In genomic region chr16:16984423-16984941, GRCm38 (mm10) we compare ENCODE assay signal across 8 mouse cellular contexts. TPM values are rescaled to one million over a fixed set of nuclear protein-coding genes. Genes with fewer than 3 reads are reported as not detected.
DNase-seq lines count a peak whose midpoint lies in the region; ATAC-seq and TF ChIP-seq lines count a peak whose summit lies in the region.

No protein-coding gene starts in this region.

- no peaks in the 10 kb centered on the region for H3K27me3 ChIP-seq in intestine, embryonic 14.5 days (replicated peaks; ENCODE audit: control insufficient read depth, insufficient read depth, low read length)
- H3K27me3 ChIP-seq in neural tube, embryonic 12.5 days (replicated peaks) = no peaks in the 10 kb centered on the region

- no peak for TF ChIP-seq POLR2A in cortical plate, adult 2 months (IDR thresholded peaks at IDR 0.05; ENCODE audit: extremely low read depth, insufficient read depth, low read length)

- peaks cover 18% of the 10 kb centered on the region; the same call in 1 of the 2 replicates for H3K36me3 ChIP-seq in intestine, embryonic 14.5 days (ENCODE audit: control insufficient read depth, insufficient read depth, low read length)
- peaks cover 17% of the 10 kb centered on the region for H3K36me3 ChIP-seq in neural tube, embryonic 12.5 days

- TF ChIP-seq CTCF in layer of hippocampus, adult 2 months (conservative IDR thresholded peaks at IDR 0.05) = no peak
- TF ChIP-seq CTCF in cortical plate, adult 2 months (IDR thresholded peaks at IDR 0.05; ENCODE audit: extremely low read depth, insufficient read depth, low read length) = no peak

- ATAC-seq in intestine, embryonic 14.5 days (replicated peaks; ENCODE audit: low FRiP score, low TSS enrichment, low read depth) = no peak
- ATAC-seq in neural tube, embryonic 12.5 days (ENCODE audit: low FRiP score, low read depth) = no peak

- H3K9ac ChIP-seq in intestine, embryonic 14.5 days (ENCODE audit: low read length) = peak overlapping the region; percentile 92
- peak overlapping the region; percentile 95; the same call in 1 of the 2 replicates for H3K9ac ChIP-seq in neural tube, embryonic 12.5 days

- peaks cover 6% of the 10 kb centered on the region; the same call in 1 of the 2 replicates for H3K4me1 ChIP-seq in cortical plate, adult 2 months (ENCODE audit: control insufficient read depth, insufficient read depth, low read length)
- H3K4me1 ChIP-seq in intestine, embryonic 14.5 days (replicated peaks; ENCODE audit: control insufficient read depth, insufficient read depth, low read length) = peaks cover 14% of the 10 kb centered on the region
- peaks cover 16% of the 10 kb centered on the region for H3K4me1 ChIP-seq in neural tube, embryonic 12.5 days

- WGBS in intestine, embryonic 14.5 days = 13% methylated on average over 9 of the region's 9 CpGs
- WGBS in neural tube, embryonic 12.5 days = 35% methylated on average over 9 of the region's 9 CpGs

- H3K4me3 ChIP-seq in layer of hippocampus, adult 2 months = peak overlapping the region; percentile 88
- peak overlapping the region; percentile 60; the same call in 1 of the 2 replicates for H3K4me3 ChIP-seq in cortical plate, adult 2 months (ENCODE audit: insufficient read depth, low read length)
- H3K4me3 ChIP-seq in intestine, embryonic 14.5 days (ENCODE audit: low read depth, low read length) = peak overlapping the region; percentile 88
- H3K4me3 ChIP-seq in neural tube, embryonic 12.5 days = peak overlapping the region; percentile 97

- H3K9me3 ChIP-seq in intestine, embryonic 14.5 days (ENCODE audit: control insufficient read depth, low read length) = no peaks in the 10 kb centered on the region
- H3K9me3 ChIP-seq in neural tube, embryonic 12.5 days = no peaks in the 10 kb centered on the region

- peak overlapping the region; percentile 97 for H3K27ac ChIP-seq in layer of hippocampus, adult 2 months
- H3K27ac ChIP-seq in cortical plate, adult 2 months (ENCODE audit: insufficient read depth, low read length) = no peak overlapping the region
- H3K27ac ChIP-seq in intestine, embryonic 14.5 days (ENCODE audit: low read depth) = no peak overlapping the region
- H3K27ac ChIP-seq in neural tube, embryonic 12.5 days = no peak overlapping the region

- DNase-seq in layer of hippocampus, adult 2 months (ENCODE audit: low spot score in 2 of 2) = no peak
- no peak for DNase-seq in layer of hippocampus, adult 9-11 months
- DNase-seq in intestine, embryonic 14.5 days (ENCODE audit: low spot score) = no peak
- DNase-seq in urinary bladder, postnatal 14 days (ENCODE audit: low spot score) = no peak
- no peak for DNase-seq in gastrocnemius, postnatal 10 days
- no peak for DNase-seq in right cerebral cortex, postnatal 36 days (ENCODE audit: low spot score in 2 of 2)

- H3K4me2 ChIP-seq in intestine, embryonic 14.5 days (ENCODE audit: low read length) = peak overlapping the region; percentile 80
- H3K4me2 ChIP-seq in neural tube, embryonic 12.5 days (replicated peaks) = peak overlapping the region; percentile 70

RNA-seq across cellular contexts. Expression of gene Mapk1, which starts 1.3 kb away (rescaled TPM):
- total RNA-seq in layer of hippocampus, adult 2 months (2021) = 100 to 1,000 TPM; 522 to 547 TPM
- polyA plus RNA-seq in cortical plate, adult 2 months (2012; rRNA removed) = 291 and 296 TPM in 2 replicates
- polyA plus RNA-seq in intestine, embryonic 14.5 days (2014; fragmentation: Nextera tagmentation; extraction: Ambion mirVana) = 181 and 189 TPM in 2 replicates
- 177 and 184 TPM in 2 replicates for polyA plus RNA-seq in neural tube, embryonic 12.5 days (2016; fragmentation: Nextera tagmentation; extraction: Ambion mirVana)
- 100 to 1,000 TPM; 107 to 114 TPM for total RNA-seq in gastrocnemius, postnatal 10 days (2021)
